Mouse (Mus musculus) WW6 (cell line): ENCODE results near the gene Rasgef1a.

Experiments
- DNase-seq: peaks from one replicate; pipeline ENCODE4 v3.0.0-alpha.2; 2013; ENCODE audit warnings: low read depth, low spot score

Rasgef1a gene

DNA sequence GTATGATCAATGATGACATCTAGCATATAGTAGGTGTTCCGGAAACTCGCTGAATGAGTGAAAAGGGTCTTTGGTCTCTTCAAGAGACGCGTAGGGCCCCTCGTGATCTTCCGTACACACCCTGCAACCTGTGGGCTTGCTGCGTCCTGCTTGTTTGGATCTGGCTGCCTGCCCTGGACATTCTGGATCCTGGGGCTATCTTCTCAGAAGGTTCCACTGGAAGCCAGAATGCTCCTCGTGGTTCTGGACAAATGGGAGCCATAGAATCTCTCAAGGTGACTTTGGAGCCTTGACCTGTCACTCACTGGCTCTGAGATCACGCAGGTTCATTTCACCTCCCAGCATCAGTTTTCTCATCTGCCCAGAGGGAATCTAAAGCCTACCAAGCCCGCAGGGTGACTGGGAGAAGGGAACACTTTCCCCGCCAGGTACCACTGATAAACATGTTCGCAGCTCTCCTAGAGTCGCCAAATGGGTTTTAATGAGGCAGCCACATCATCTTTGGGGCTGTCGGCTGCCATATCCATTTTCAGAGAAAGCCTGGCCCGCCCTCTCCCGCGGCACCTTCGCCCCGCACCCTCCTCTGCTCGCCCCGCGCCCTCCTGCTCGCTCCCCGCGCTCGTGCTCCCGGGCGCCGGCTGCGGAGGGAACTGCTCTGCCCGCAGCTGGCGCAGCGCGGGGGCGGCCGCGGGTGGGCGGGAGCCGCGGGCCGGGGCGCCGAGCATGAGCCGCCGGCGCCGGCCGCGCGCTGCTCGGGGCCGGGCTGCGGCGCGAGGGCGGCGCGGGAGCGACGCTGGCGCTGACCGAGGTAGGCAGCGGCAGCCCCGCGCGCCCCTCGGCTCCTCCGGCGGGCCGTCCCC is at the start of gene Rasgef1a:
Rasgef1a (plus strand) TSS at position 683 of the 860 bp plus-strand sequence.
- DNase-seq, result no peak

DNA sequence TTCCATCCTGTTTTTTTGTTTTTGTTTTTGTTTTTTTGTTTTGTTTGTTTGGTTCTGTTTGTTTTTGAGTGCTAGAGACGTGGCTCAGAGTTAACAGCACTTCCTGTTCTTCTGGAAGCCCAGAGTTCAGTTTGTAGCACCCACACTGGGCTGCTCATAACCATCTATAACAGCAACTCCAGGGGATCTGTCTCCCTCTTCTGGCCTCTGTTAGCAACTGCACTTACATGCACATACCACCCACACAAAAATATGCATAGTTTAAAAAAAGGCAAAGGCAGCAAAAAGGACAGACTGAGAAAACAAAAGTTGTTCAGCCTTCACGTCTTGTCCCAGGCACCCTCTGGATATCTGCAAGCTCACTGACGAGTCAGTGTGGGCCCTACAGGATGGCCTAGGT is 48.0 kb upstream of the Rasgef1a start:
- DNase-seq, result no peak

DNA sequence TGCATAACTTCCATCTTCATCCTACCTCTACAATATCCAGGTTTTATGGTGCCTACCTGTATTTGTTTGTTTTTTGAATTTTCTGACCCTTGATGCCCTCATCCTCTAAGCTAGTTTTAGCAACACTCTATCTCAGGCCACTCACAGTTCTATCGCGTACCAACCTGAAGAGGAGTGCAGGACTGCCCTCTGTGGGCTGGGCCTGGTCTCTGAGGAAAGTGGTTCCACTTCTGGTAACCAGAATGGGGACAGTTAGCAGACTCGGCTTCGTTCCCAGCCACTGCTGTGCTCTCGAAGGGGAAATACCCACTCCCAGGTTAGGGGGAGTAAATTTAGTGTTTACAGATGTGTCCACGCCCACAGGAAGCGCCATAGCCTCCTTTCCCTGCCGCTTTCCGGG is 44.5 kb upstream of the Rasgef1a start:
- no peak for DNase-seq

DNA sequence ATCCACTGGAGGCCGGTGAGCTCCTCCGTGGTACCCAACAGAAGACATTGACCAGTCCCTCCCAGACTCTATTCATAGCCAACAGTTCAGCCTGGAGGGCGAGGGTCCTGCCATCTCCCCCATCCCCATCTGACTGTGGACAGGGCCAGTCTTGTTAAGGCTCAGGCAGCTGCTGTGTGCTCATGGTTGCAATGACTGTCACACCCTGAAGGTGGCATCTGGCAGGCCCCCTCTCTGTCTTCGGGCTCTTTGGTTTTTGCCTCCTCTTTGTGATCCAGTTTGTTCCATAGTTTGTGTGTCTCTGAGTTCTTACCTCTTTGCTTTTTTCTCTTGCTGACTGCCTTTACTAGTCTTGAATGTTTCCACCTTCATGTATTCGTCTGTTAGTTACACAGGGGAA is 24.1 kb upstream of the Rasgef1a start:
- no peak for DNase-seq

DNA sequence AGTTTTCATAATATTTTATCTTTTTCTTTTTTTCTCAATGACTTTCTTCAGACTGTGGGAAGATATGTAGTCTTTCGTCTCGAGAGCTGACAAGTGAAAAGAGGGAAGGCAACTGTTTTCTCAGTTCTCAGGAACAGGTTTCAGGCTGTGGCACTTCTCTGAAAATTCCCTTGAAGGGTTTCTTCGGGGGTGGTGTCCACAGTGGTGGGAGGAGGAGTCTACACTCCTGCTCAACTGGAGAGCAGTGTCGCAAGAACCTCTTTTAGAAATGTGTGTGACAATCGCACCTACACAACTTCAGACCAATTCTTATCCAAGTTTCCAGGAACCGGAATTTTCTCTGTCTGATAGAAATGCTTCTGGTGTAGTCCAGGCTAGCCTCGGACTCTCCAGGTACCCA is 22.0 kb upstream of the Rasgef1a start:
- DNase-seq, result no peak

DNA sequence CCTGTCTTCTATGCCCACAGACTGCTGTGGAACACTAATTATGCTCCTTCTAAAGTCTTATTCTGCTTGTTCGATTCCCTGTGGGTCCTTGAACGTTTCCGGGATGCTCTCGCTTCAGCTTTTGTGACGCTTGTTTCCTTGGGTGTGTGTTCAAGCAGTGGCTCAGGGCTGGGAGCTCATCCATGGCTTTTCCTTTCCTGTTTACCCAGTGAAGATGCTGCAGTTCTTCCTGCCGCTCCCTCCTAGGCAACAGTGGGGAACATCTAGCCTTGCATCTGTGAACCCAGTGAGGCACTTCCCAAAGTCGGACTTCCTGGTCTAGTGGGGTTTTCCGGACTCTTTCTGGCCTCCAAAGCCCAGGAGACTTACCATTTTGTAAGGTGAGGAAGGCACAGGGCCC is 20.6 kb upstream of the Rasgef1a start:
- DNase-seq, result no peak

DNA sequence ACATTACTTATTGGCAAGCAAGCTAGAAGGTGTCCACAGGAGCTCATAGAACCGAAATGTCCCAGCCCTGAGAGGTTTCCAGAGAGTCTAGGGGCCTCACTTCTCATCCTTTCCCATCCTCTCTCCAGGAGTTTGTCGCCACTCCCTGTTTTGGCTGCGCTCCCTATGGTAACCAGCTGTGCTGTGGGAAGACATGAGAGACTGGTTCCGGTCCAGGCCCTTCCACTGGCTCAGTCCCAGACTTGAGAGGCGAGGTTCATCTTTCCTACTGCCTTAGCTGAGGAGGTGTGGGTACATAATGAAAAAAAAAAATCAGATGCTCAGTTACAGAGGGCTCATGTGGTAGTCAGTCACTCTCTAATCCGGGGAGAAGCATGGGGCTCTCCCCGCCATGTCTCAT is 19.9 kb upstream of the Rasgef1a start:
- no peak for DNase-seq

DNA sequence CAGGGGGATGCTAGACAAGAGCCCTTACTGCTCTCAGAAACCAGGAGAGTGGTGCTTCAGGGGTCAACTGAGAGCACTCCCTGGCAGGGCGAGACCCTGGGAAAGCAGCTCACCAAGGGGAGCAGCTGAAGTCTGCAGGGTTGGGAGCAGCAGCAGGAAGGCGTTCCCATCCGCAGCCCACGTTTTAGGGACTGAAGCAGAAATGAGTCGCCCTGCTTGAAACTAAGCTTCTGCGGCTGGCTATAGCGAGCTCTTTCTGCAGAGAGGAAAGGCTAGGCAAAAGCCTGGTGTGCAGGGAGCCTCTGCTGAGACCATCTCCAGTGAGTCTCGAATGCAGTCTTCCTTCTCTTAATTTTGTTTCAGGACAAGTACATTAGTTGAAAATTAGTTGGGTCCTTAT is 19.3 kb upstream of the Rasgef1a start:
- no peak for DNase-seq

DNA sequence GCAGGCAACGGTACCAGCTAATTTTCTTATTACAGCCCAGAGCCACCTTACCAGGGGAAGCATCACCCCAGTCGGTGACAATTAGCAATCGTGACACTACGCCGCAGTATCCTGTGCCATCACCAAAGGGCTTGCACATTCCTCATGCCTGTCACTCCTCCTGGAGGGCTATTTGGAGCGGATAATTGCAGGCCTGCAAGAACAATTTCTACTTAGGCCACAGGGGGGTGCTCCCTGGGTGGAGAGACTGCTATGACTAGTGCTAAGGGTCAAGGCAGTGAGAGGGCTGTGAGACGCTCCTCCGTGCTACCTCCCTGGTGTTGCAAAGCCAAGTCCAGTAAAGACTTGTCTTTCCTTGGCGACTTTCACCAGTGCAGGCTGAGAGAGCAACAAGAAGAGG is 16.1 kb upstream of the Rasgef1a start:
- DNase-seq, result no peak

DNA sequence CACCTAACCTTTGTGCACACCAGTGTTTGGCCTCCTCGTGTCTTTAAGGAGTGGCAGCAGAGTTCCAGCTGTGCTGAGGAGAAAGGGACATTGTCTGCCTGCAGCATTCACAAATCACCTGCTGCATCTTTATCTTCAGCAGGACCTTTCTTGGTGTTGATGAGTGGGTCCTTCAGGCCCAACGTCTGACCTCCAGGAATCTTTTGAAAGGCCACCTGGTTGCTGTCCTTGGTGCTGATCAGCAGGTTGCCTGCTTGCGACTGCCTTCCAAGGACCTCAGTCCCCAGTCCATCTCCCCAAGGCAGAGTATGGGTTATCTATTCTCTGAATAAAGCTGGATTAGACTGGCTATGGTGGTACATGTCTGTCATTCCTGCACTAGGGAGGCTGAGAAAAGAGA is 10.0 kb upstream of the Rasgef1a start:
- no peak for DNase-seq

DNA sequence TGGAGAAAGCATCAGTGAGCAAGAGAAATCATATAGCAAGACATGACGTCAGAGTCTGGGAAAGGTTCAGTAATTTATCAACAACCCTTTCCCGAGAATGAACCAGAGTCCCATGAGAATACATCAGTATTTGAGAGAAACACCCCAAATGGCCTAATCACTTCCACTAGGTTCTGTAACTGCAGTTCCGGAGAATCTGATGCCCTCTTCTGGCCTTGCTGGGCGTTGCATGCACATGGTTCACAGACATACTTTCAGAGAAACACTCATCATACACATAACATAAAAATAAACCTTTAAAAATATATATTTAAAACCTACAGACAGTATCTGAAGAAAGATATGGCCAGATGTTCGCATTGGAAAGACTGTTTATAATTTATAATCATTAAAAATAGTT is 3.9 kb upstream of the Rasgef1a start:
- no peak for DNase-seq

DNA sequence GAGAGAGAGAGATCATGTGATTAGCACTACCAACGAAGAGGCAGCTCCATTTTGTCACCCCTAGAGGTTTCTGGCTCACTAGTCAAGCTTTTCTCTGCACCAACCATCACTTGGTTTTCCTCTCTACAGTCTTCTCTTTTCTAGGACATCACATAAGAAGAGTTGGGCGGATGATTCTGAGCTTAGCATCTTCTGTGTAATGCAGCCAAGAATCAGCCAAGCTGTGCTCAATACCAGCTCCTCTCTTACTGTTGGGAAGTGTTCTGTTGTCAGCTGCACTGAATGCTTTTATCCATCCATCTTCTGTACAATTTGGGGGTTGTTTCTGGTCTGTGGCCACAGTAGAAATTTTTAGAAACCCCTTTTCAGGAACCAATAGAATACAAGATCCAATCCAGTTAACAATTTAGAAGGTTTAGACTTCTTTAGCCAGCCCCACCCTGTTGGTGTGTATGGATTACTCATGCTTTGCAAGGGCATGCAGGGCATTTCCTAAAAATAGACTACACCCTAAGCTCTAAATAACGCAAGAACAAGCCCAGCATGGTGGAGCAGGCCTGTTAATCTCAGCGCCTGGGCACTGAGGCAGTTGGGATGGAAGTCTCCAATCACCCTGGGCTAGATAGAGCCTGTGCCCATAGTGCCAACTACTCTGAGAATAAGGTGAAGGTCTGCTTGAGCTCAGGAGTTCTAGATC is 3.2 kb upstream of the Rasgef1a start:
- no peak for DNase-seq

DNA sequence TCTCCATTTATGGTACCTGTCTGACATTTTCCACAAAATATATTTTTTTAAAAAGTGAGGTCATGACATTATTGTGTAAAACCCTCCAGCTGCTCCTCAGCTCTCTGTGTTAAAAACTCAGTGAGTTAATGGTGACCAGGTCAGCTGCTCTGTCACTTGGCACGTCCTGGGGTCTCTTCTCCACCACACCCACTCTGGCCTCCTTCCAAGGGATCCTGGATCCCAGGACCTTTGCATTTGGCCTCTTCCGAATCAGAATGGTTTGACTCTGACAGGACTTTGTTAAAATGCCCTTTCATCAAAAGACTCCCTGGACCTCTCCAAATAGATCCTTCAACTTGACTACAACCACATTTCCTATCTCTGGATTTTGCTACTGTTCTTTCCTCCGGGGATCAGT is 982 bp upstream of the Rasgef1a start:
- no peak for DNase-seq

DNA sequence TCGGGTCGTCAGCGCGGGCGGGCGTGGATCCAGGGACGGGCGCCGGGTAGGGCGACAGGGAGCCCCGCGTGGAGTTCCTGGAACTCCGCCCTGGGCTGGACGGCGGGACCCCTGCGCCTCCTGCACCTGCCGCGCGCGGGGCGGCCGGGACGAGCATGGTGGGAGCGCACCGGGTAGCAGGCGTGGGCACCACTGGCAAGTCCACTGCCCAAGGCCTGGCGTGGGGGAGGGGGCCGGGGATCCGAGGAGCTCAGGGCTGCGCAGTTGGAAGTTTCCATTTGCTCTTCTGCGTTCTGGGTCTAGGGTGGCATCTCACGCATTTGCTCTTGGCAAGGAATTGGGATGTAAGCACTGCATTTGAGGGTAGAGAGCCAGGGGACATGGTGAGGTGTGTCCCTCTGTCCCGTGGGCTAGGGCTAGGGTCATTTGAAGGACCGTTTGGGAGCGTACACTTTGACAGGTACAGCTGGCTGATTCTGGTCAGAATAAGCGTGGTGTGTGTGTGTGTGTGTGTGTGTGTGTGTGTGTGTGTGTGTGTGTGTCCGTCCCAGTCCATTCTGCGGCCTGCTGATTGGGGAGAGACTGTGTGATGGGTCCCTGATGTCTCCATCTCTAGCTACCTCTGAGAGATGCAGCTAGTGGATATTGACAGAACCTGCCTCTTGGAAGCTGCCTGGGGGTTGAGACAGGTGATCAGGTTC is 528 bp downstream of the Rasgef1a start:
- DNase-seq, result no peak

DNA sequence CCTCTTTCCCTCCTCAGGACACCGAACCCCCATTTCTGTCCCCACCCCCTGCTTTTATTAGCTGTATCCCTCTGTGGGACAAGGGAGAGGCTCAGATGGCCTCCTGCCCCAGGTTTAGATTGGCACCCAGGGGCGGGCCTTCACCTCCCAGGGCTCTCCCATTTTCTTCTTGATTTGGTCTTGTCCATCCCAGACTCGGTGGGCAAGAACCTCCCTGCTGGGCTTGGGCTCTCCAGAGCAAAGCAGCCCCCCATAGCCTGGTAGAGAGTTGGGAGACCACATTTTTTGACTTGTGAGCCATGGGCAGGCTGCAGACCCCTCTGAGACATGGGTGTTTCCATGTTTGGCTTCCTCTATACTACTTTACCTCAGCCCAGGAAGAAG is 1.1 kb downstream of the Rasgef1a start:
- no peak for DNase-seq

DNA sequence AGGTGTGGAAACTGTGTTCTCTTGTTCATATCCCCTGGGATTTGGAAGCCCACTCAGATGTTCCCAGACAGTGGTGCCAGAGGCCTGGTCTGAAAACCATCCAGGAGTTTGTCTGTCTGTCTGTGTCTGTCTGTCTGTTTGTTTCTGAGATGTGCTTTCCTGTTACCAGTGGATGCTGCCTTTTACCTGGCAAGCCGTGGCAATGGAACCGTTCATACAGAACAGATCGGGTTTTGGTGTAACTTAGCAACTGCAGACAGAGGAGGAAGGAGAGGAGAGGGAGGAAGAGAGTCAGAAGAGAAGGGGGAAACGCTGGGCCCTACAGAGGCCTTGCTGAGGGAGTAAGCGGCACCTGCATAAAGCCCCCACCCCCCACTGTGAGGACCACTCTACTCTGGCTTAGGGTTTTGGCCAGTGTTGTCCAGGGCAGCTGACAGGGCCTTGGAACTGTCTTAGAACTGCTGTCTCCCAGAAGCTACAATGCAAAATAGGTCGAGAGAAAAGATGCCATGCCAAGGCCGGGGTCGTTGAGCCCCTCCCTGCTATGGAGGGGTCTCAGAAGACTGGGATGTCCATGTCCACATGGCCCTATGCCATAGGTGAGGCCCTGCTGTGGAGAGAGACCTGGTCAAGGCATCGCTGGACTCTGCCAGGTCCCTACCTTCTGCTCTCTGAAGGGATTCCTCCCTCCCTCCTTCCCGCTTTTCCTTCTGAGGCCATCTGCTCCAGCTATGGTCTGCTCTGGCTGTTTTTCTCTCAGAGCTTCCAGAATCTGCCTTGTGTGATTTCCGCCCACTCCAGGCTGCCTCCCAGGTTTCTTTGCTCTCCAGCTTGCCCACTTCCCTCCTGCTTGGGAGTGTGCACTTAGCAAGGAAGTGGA is 2.0 kb downstream of the Rasgef1a start:
- no peak for DNase-seq

DNA sequence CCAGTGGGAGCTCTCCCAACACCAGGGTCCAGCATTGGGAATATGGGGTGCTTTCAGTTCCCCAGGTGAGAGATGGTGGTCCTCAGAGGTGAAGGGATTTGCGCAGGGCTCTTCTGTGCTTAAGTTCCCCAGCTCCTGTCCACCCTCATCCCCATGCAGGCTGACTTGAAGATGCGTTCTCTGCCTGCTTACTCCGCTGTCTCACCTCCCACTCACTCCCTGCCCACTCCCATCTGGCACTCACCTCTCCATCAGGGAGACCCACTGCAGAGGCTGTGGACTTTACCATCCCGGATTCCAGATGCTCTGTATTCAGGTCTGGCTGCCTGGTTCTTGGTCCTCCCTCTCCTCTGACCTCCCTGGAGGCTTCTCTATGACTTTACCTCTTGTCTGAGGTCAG is 3.6 kb downstream of the Rasgef1a start:
- DNase-seq, result no peak

DNA sequence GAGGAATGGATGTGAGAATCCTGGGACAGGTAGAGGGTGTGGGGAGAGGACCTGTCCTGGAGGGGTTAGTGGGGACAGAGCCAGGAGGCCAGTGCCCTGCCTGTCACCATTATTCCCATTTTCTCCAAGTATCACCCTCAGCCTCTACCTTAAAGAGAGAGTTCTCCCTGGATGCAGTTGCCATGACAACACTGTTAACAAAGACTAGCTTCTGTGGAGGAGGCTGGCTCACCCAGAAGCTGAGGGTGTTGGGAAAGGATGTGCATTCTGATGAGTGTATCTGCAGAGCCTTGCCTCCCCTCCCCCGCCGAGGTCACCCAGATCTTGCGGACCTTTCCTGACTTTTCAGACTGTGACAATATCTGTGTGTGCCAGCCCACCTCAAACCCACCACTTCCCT is 4.7 kb downstream of the Rasgef1a start:
- no peak for DNase-seq

DNA sequence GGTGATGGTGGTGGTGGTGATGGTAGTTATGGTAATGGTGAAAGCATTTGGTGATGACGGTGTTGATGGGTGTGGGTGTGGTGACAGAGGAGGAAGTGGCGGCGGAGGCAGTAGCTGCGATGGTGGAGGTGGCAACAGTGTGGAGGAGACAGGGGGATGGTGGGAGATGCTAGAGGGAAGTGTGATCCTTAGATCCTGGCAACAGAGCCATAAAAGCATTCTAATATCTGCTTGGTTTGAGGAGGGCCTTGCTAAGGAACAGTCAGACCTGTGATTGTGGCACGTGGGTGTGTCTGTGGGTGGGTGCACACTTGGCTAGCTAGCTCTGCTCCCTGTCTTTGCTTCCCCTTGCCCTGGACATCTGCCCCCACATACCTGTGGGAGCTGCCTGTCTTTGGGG is 7.4 kb downstream of the Rasgef1a start:
- DNase-seq, result no peak

DNA sequence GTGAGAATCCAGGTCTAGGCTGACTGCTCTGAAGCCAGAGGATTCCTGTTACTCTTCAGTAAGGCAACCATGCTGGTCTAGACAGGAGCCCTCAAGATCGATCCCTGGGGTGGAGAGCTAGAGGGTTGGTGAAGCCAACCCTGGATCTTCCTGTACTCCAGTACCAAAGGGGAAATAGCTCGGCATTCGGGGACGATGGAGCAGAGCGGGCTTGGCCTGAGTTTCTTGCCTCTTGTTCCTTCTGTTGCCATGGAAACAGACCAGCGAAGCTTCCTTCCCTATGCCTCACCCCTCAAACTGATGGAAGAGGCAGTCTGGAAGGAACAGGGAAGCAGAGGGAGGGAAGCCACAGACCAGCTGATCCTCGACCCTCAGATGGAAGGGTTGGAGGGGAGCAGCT is 8.3 kb downstream of the Rasgef1a start:
- no peak for DNase-seq

DNA sequence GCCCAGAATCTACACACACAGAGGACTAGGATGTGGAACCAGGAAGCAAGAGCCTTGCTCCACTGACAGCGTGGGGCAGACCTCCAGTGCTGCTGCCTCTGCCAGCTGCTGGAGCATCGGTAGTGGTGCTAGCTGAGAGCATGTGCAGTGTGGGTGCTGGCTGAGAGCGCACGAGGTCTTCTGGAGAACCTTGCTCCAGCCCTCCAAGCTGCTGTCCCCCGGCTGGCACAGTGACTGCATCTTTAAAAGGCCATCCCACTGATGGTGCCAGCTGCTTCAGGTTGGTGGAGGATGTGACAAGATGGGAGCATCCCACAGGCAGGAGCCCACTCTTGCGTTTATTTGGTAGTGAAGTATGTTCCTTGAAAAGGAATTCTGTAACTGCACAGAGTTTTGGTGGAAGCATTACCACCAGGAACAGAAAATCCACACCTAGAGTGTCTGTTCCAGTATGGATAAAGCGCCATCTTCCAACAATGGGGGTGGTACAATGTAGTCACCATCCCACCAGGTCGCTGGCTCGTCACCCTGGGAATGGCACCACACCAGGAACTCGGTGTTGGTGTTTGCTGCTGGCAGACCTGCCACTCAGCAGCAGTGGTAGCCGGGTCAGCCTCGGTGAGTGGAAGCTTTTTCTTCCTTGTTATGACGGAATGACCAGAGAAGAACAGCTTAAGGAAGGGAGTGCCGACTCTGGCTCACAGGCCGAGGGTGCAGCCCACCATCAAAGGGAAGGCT is 11.8 kb downstream of the Rasgef1a start:
- DNase-seq, result no peak
